Mouse (Mus musculus) cortical plate, adult 2 months (tissue): ENCODE measurements around the gene Ninj1. TPM values are rescaled to one million over a fixed set of nuclear protein-coding genes. Genes with fewer than 3 reads are reported as not detected.

Source experiments
- H3K27ac ChIP-seq: fragments of 200-500 bp; 2 replicates; pipeline ENCODE4 v1.5.1; 2012; ENCODE audit warnings: low read length, control low read depth, inconsistent platforms; ENCODE audit not compliant: insufficient read depth
- H3K4me1 ChIP-seq: fragments of 200-500 bp; 2 replicates; pipeline ENCODE4 v1.6.1; 2011; ENCODE audit warnings: low read length; ENCODE audit not compliant: control insufficient read depth, insufficient read depth
- H3K4me3 ChIP-seq: fragments of 200-500 bp; 2 replicates; pipeline ENCODE4 v1.5.1; 2011; ENCODE audit warnings: mild to moderate bottlenecking, low read length, control low read depth; ENCODE audit not compliant: insufficient read depth
- CTCF ChIP-seq: fragments of 200-500 bp; IDR thresholded peaks from 2 replicates; pipeline ENCODE4 v1.5.1; 2011; ENCODE audit warnings: mild to moderate bottlenecking, control low read depth, low read length; ENCODE audit not compliant: insufficient read depth; ENCODE audit errors: extremely low read depth
- POLR2A ChIP-seq: fragments of 200-500 bp; IDR thresholded peaks from 2 replicates; pipeline ENCODE4 v1.6.1; 2011; ENCODE audit warnings: mild to moderate bottlenecking, low read length, control low read depth; ENCODE audit not compliant: insufficient read depth; ENCODE audit errors: extremely low read depth
- polyA plus RNA-seq: library from polyadenylated mRNA; depleted of rRNA; stranded (reverse); fragments of >200 nt; gene quantifications from 2 replicates; pipeline ENCODE4 v1.2.3, GENCODE M21; 2012

Ninj1 gene
- polyA plus RNA-seq, 1 experiment, result 50.2 TPM

DNA sequence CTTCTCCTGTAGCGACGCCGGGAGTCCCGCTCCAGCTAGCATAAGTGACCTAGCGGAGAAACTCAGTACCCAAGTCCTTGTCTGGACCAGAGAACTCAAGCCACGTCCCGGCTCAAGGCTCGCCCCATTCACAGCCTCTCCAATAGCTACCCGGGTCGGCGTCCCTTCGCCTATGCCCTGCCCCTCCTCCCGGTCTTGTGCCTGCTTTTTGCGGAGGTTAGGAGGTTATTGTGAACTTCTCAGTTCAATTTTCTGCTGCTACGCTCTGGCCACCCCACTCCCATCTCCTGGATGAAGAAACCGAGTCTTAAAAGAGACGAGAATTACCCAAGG, 28.9 kb downstream of the Ninj1 start:
- H3K4me1 ChIP-seq, result 0 out of 2 replicates have a peak, but pooled peaks cover 2% of the 10 kb centered on the region
- H3K27ac ChIP-seq, result peak overlapping the region; percentile 66; the same call in 1 of the 2 replicates

GRCm38 (mm10) chr13:49216808-49217561, 29.7 kb downstream of the Ninj1 start:
- Histone ChIP-seq H3K4me3 (no peak overlapping the region), H3K4me1 (0 out of 2 replicates have a peak, but pooled peaks cover 2% of the 10 kb centered on the region), H3K27ac (no peak overlapping the region)
- no peak for TF ChIP-seq POLR2A
- TF ChIP-seq CTCF, result no peak

More for the DNA sequence above, 28.9 kb downstream of the Ninj1 start:
- H3K4me3 ChIP-seq, result peak overlapping the region; percentile 50
- TF ChIP-seq POLR2A (no peak), CTCF (no peak)

DNA sequence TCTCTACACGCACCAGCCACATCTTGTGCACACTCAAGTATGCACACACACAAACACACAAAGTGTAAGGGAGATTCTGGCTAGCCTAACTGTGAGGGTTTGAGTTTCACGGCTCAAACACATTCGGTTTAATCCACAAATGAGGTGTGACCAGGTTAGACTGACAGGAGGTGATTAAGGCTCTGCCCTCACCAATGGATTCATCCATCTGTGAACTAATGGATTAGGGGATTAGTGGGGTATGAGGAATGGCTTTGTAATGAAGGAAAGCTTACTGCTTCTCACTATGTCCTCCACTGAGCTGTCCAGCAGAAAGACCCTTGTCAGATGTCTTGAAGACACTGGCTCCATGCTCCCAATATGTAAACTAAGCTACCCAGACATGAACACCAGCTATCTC, 31.4 kb downstream of the Ninj1 start:
- H3K4me1 ChIP-seq, result 0 out of 2 replicates have a peak, but pooled peaks cover 2% of the 10 kb centered on the region
- H3K4me3 ChIP-seq, result no peak overlapping the region
- no peak overlapping the region for H3K27ac ChIP-seq
- TF ChIP-seq CTCF, result no peak
- no peak for TF ChIP-seq POLR2A

DNA sequence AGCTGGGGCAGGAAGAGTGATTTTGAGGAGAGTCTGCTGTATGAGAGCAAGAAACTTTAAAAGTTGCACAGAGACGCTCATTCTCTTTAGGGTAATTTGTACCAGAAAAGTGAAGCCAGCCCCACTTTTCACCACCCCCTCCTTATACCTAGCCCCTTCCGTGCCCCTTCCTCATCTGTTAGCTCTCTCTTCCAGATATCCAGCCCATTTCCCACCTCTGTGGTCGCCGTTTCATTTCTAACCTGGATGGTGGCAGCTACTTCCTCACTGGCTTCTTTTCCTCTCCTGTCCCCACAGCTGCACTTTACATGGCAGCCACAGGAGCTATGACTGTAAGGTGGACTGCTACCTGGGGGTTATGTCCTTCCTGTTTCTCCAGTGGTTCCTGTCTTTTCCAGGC, 32.1 kb downstream of the Ninj1 start:
- peaks cover 3% of the 10 kb centered on the region; the same call in 1 of the 2 replicates for H3K4me1 ChIP-seq
- no peak overlapping the region for H3K27ac ChIP-seq
- no peak overlapping the region for H3K4me3 ChIP-seq
- TF ChIP-seq CTCF, result no peak
- no peak for TF ChIP-seq POLR2A

DNA sequence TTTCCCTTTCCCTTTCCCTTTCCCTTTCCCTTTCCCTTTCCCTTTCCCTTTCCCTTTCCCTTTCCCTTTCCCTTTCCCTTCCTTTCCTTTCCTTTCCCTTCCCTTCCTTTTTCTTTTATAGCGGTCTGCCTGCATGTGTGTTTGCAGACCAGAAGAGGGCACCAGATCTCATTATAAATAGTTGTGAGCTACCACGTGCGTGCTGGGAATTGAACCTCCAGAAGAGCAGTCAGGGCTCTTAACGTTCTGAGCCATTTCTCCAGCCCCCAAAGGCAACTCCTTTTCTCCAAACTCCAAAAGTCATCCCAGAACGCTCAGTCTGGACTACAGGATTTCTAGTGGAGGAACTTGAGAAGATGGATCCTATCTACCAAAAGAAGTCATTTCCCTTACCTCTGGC, 33.6 kb downstream of the Ninj1 start:
- no peak overlapping the region for H3K4me3 ChIP-seq
- peaks cover 1% of the 10 kb centered on the region; the same call in 1 of the 2 replicates for H3K4me1 ChIP-seq
- no peak overlapping the region for H3K27ac ChIP-seq
- TF ChIP-seq POLR2A (no peak), CTCF (no peak)

- TF ChIP-seq CTCF (no peak), POLR2A (no peak)
- no peak overlapping the region for H3K4me3 ChIP-seq
- no peak overlapping the region for H3K27ac ChIP-seq
- H3K4me1 ChIP-seq, result peaks cover 1% of the 10 kb centered on the region; the same call in 1 of the 2 replicates
Measured at GRCm38 (mm10) chr13:49224314-49224713, 37.0 kb downstream of the Ninj1 start.

- Histone ChIP-seq H3K4me3 (no peak overlapping the region), H3K27ac (no peak overlapping the region), H3K4me1 (peaks cover 1% of the 10 kb centered on the region; the same call in 1 of the 2 replicates)
- TF ChIP-seq POLR2A, result no peak
- TF ChIP-seq CTCF, result no peak
Measured at GRCm38 (mm10) chr13:49224729-49225128, 37.4 kb downstream of the Ninj1 start.

DNA sequence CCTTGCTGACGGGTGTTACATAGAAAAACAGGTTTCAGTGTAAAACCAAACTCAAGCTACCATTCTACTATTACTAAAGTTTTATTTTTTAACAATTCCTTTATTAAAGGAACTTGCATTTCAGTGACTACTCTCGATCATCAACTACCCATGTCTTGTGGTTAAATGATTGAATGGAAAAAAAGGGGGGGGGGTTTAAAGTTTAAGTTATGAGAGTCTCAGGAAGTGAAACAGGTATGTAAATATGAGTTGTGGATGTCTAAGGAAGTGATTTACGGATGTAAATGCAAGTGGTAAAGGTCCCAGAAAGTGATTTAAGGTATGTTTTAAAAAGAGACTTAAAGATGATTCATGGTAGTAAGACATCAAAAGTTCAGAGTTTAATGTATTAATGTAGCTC, 37.9 kb downstream of the Ninj1 start:
- Histone ChIP-seq H3K4me1 (peaks cover 1% of the 10 kb centered on the region; the same call in 1 of the 2 replicates), H3K4me3 (no peak overlapping the region), H3K27ac (no peak overlapping the region)
- TF ChIP-seq POLR2A (no peak), CTCF (no peak)

GRCm38 (mm10) chr13:49225633-49226032, 38.3 kb downstream of the Ninj1 start:
- H3K4me3 ChIP-seq, result no peak overlapping the region
- H3K27ac ChIP-seq, result no peak overlapping the region
- no peak for TF ChIP-seq POLR2A
- TF ChIP-seq CTCF, result no peak
- H3K4me1 ChIP-seq, result peaks cover 1% of the 10 kb centered on the region; the same call in 1 of the 2 replicates
